Mouse (Mus musculus): ENCODE data around the gene Ccdc15. TPM values are rescaled to one million over a fixed set of nuclear protein-coding genes. Genes with fewer than 3 reads are reported as not detected.

The Ccdc15 gene
- 6.1 and 6.6 TPM in 2 replicates for polyA plus RNA-seq (2014; fragmentation: Nextera tagmentation; extraction: Ambion mirVana)

DNA sequence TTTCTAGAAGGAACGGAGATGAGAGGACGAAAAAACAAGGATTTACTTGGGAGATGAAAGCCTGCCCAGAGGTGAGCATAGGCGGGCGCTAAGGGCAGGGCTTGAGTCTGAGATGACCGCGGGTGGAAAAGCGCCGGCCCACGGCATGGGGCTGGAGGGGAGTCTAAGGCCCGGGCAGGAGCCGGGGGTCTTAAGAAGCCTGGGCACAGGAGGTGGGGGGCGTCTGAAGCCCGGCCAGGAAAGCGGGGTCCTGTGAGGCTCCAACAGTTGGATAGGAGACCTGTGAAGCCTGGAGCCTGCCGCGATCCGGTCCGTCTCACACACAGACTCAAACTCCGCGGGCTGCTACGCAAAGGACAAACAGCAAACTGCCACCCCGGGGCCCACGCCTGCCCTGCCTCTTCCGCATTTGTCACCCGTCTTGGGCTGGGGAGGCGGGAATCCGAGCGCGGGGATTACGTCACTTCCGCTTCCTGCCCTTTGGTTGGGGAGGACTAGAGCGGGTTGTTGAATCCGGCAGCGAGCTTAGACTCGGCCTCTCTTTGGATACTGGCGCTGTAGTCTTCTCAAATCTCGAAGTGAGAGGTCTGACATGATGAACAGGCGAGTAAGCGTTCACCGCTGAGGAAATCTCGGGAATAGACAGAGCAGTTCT is at the start of gene Ccdc15:
Gene Ccdc15 (minus strand): TSS at position 445 of the 655 bp plus-strand sequence.
- WGBS = under 1% methylated on average over 41 of the region's 41 CpGs

DNA sequence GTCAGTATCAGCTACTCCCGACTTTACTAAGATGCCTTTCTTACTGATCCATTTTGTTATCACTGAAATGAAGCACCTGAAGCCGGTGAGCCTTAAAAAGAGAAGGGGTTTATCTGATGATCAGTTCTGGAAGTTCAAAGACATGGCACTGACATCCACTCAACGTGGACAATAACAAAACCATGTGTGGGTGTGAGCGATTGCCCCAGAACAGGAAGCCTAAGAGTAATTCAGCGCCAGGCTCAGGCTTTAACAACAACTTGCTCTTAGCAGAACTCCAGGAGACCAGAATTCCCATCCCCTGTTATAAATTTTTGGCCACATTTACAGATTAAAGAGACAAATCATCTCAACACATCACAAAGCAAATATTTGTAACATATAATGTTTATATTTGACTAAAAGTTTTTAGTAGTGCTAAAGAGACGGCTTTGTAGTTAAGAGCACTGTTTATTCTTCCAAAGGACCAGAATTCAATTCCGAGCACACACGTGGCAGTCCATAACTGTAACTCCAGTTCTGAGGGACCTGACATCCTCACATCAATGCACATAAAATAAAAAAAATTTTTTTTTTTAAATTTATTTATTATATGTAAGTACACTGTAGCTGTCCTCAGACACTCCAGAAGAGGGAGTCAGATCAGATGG is 45.4 kb upstream of the Ccdc15 start:
- Histone ChIP-seq H3K4me2 (ENCODE audit: low read depth, severe bottlenecking) (no peak overlapping the region), H3K4me1 (ENCODE audit: control insufficient read depth, insufficient read depth, low read length) (no peaks in the 10 kb centered on the region), H3K27ac (replicated peaks; ENCODE audit: low read depth, low read length) (no peak overlapping the region), H3K9ac (ENCODE audit: low read length) (no peak overlapping the region), H3K4me3 (ENCODE audit: low read depth, low read length) (no peak overlapping the region), H3K9me3 (ENCODE audit: control insufficient read depth, low read length) (no peaks in the 10 kb centered on the region), H3K27me3 (ENCODE audit: control insufficient read depth, insufficient read depth, low read length) (no peaks in the 10 kb centered on the region), H3K36me3 (ENCODE audit: control insufficient read depth, insufficient read depth, low read length) (no peaks in the 10 kb centered on the region)
- no peak for DNase-seq (ENCODE audit: low spot score)
- WGBS = 76% methylated on average over 8 of the region's 8 CpGs
- ATAC-seq (ENCODE audit: insufficient number of reproducible peaks, low FRiP score, low TSS enrichment, low read depth) = no peak

More for the DNA sequence above, at the start of gene Ccdc15:
- DNase-seq (ENCODE audit: low spot score) = peak; percentile 97
- peak within 1 kb of the TSS; percentile 72 for H3K4me3 ChIP-seq (ENCODE audit: low read depth, low read length)
- H3K4me2 ChIP-seq (ENCODE audit: low read depth, severe bottlenecking) = peak within 1 kb of the TSS; percentile 84
- peak within 1 kb of the TSS; percentile 83 for H3K9ac ChIP-seq (ENCODE audit: low read length)
- no peaks in the 10 kb centered on the region for H3K4me1 ChIP-seq (ENCODE audit: control insufficient read depth, insufficient read depth, low read length)
- peak within 1 kb of the TSS; percentile 64 for H3K27ac ChIP-seq (replicated peaks; ENCODE audit: low read depth, low read length)
- H3K27me3 ChIP-seq (ENCODE audit: control insufficient read depth, insufficient read depth, low read length) = no peaks in the 10 kb centered on the region
- H3K9me3 ChIP-seq (ENCODE audit: control insufficient read depth, low read length) = no peaks in the 10 kb centered on the region
- peak; percentile 99 for ATAC-seq (ENCODE audit: insufficient number of reproducible peaks, low FRiP score, low TSS enrichment, low read depth)
- no peaks in the 10 kb centered on the region for H3K36me3 ChIP-seq (ENCODE audit: control insufficient read depth, insufficient read depth, low read length)

DNA sequence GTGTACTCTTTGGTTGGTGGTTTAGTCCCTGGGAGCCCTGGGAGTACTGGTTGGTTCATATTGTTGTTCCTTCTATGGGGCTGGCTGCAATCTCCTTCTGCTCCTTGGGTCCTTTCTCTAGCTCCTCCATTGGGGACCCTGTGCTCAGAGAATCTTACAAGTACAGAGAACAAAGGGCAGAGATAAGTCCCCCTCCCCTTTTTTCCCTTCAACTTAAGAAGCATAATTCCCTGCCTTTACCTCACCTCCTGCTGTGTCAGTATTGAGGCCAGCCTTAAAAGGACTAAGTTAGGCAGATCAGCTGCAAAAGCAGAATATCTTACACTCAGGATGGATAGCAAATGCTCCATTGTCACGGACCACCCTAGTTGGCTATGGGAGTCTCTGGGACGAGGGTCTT is 43.8 kb upstream of the Ccdc15 start:
- no peak for ATAC-seq (ENCODE audit: insufficient number of reproducible peaks, low FRiP score, low TSS enrichment, low read depth)
- H3K4me3 ChIP-seq (ENCODE audit: low read depth, low read length) = no peak overlapping the region

DNA sequence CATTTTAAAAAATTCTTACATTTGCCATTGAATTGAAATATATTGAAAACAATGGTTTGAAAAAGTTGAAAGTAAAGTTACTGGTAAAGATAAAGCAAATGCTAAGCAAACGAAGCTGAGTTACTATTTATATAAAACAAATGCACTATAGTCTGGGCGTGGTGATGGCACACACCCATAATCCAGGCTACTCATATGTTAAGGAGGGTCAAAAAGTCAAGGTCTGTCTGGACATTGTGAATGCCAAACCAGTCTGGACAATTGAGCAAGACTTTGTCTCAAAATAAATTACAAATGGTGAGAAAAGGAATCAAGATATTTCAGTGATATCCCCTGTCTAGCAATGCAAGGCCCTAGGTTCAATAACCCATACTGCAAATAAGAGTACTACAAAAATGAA is 42.7 kb upstream of the Ccdc15 start:
- Histone ChIP-seq H3K36me3 (ENCODE audit: control insufficient read depth, insufficient read depth, low read length) (no peaks in the 10 kb centered on the region), H3K9me3 (ENCODE audit: control insufficient read depth, low read length) (no peaks in the 10 kb centered on the region), H3K27me3 (ENCODE audit: control insufficient read depth, insufficient read depth, low read length) (peaks cover 2% of the 10 kb centered on the region; the same call in 1 of the 2 replicates), H3K4me3 (ENCODE audit: low read depth, low read length) (no peak overlapping the region), H3K4me2 (ENCODE audit: low read depth, severe bottlenecking) (no peak overlapping the region), H3K4me1 (ENCODE audit: control insufficient read depth, insufficient read depth, low read length) (no peaks in the 10 kb centered on the region), H3K9ac (ENCODE audit: low read length) (no peak overlapping the region), H3K27ac (replicated peaks; ENCODE audit: low read depth, low read length) (no peak overlapping the region)
- 90% methylated on average over 2 of the region's 2 CpGs for WGBS
- ATAC-seq (ENCODE audit: insufficient number of reproducible peaks, low FRiP score, low TSS enrichment, low read depth) = no peak
- no peak for DNase-seq (ENCODE audit: low spot score)

More for the DNA sequence above, 43.8 kb upstream of the Ccdc15 start:
- no peaks in the 10 kb centered on the region for H3K4me1 ChIP-seq (ENCODE audit: control insufficient read depth, insufficient read depth, low read length)
- H3K9me3 ChIP-seq (ENCODE audit: control insufficient read depth, low read length) = no peaks in the 10 kb centered on the region
- H3K27ac ChIP-seq (replicated peaks; ENCODE audit: low read depth, low read length) = no peak overlapping the region
- no peaks in the 10 kb centered on the region for H3K27me3 ChIP-seq (ENCODE audit: control insufficient read depth, insufficient read depth, low read length)
- no peak overlapping the region for H3K4me2 ChIP-seq (ENCODE audit: low read depth, severe bottlenecking)
- H3K36me3 ChIP-seq (ENCODE audit: control insufficient read depth, insufficient read depth, low read length) = no peaks in the 10 kb centered on the region
- 83% methylated on average over 2 of the region's 2 CpGs for WGBS
- no peak for DNase-seq (ENCODE audit: low spot score)
- no peak overlapping the region for H3K9ac ChIP-seq (ENCODE audit: low read length)

DNA sequence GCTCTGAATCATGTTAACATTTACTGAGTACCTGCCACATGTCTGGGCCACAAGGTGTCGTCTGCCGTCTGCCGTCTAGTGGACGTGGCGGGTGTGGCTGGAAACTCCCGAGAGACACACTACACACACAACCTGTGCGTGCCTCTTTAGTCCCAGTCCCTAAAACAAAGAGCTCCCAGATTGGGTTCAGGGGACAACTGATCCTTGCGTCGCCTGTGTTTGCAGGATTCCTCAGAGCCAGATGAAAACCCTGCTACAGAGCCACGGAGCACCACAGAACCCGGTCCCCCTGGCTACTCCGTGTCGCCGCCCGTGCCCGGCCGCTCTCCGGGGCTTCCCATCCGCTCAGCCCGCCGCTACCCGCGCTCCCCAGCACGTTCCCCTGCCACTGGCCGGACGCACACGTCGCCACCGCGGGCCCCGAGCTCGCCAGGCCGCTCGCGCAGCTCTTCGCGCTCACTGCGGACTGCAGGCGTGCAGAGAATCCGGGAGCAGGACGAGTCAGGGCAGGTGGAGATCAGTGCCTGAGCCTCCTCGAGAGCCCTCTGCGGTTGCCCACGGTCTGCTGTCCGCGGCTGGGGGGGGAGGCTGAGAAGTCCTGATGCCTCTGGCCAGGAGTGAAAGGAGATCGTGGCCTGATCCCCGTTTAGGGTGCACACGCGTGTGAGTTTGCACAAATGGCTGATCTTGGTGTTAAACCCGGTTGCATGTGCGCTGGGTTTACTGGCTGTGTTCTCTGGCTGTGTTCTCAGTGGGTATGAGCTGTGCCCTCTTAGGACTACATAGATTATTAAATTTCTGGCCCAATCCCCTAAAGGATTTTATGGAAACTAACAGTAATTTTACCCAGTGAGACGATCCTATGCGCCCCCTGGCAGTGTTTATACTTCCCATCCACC is 36.3 kb upstream of the Ccdc15 start:
- peaks cover 11% of the 10 kb centered on the region; the same call in 1 of the 2 replicates for H3K27me3 ChIP-seq (ENCODE audit: control insufficient read depth, insufficient read depth, low read length)
- WGBS = 6% methylated on average over 54 of the region's 54 CpGs
- DNase-seq (ENCODE audit: low spot score) (peak; percentile 71), ATAC-seq (ENCODE audit: insufficient number of reproducible peaks, low FRiP score, low TSS enrichment, low read depth) (peak; percentile 69)
- H3K4me1 ChIP-seq (ENCODE audit: control insufficient read depth, insufficient read depth, low read length) = no peaks in the 10 kb centered on the region
- no peaks in the 10 kb centered on the region for H3K36me3 ChIP-seq (ENCODE audit: control insufficient read depth, insufficient read depth, low read length)
- peak overlapping the region; percentile 55 for H3K9ac ChIP-seq (ENCODE audit: low read length)
- peak overlapping the region; percentile 69 for H3K4me2 ChIP-seq (ENCODE audit: low read depth, severe bottlenecking)
- no peak overlapping the region for H3K27ac ChIP-seq (replicated peaks; ENCODE audit: low read depth, low read length)
- H3K9me3 ChIP-seq (ENCODE audit: control insufficient read depth, low read length) = no peaks in the 10 kb centered on the region
- H3K4me3 ChIP-seq (ENCODE audit: low read depth, low read length) = peak overlapping the region; percentile 29

DNA sequence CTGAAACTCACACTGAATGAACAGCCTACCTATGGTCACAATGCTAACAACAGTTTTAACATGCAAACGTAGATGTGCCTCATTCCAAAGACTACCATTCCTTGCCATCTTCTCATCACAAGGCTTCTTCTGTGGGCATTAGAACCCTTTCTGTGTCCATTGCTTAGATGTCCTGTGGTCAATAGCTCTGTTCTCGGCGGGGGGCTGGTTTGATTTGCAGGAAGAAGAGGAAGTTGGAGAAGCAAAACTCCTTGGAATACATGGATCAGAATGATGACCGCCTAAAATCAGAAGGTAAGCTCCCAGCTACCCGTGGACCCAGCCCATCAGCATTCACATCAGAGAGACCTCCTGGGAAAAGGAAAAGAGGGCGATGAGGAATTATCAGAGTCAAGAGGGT is 34.9 kb upstream of the Ccdc15 start:
- ATAC-seq (ENCODE audit: insufficient number of reproducible peaks, low FRiP score, low TSS enrichment, low read depth) = no peak
- no peaks in the 10 kb centered on the region for H3K36me3 ChIP-seq (ENCODE audit: control insufficient read depth, insufficient read depth, low read length)
- no peaks in the 10 kb centered on the region for H3K9me3 ChIP-seq (ENCODE audit: control insufficient read depth, low read length)
- H3K27me3 ChIP-seq (ENCODE audit: control insufficient read depth, insufficient read depth, low read length) = peaks cover 11% of the 10 kb centered on the region; the same call in 1 of the 2 replicates
- no peaks in the 10 kb centered on the region for H3K4me1 ChIP-seq (ENCODE audit: control insufficient read depth, insufficient read depth, low read length)
- no peak for DNase-seq (ENCODE audit: low spot score)
- H3K27ac ChIP-seq (replicated peaks; ENCODE audit: low read depth, low read length) = no peak overlapping the region
- WGBS = 89% methylated on average over 6 of the region's 6 CpGs
- H3K9ac ChIP-seq (ENCODE audit: low read length) = no peak overlapping the region
- H3K4me2 ChIP-seq (ENCODE audit: low read depth, severe bottlenecking) = no peak overlapping the region
- no peak overlapping the region for H3K4me3 ChIP-seq (ENCODE audit: low read depth, low read length)

DNA sequence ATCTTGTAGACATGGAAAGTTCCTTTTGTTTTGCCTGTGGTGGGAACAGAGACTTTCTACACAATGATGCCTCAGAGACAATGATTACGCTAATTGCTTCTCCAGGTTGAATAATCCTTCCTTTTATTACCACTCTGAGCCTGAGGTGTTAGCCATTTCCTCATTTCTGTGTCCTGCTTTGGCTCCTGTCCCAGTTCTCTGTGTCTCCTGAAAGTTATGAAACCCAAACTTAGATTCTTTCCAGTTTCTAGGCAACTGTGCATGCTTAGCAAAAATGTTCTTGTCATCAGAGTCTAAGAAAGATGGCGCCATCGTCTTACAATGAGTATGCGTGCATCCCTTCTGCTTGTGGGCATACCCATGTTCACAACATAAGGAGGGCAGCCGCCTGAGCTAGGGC is 27.5 kb upstream of the Ccdc15 start:
- ATAC-seq (ENCODE audit: insufficient number of reproducible peaks, low FRiP score, low TSS enrichment, low read depth) = no peak
- Histone ChIP-seq H3K4me1 (ENCODE audit: control insufficient read depth, insufficient read depth, low read length) (no peaks in the 10 kb centered on the region), H3K36me3 (ENCODE audit: control insufficient read depth, insufficient read depth, low read length) (no peaks in the 10 kb centered on the region), H3K27me3 (ENCODE audit: control insufficient read depth, insufficient read depth, low read length) (no peaks in the 10 kb centered on the region), H3K27ac (replicated peaks; ENCODE audit: low read depth, low read length) (no peak overlapping the region), H3K4me2 (ENCODE audit: low read depth, severe bottlenecking) (no peak overlapping the region), H3K4me3 (ENCODE audit: low read depth, low read length) (no peak overlapping the region), H3K9me3 (ENCODE audit: control insufficient read depth, low read length) (no peaks in the 10 kb centered on the region), H3K9ac (ENCODE audit: low read length) (no peak overlapping the region)
- DNase-seq (ENCODE audit: low spot score) = no peak
- 87% methylated on average over 5 of the region's 5 CpGs for WGBS

DNA sequence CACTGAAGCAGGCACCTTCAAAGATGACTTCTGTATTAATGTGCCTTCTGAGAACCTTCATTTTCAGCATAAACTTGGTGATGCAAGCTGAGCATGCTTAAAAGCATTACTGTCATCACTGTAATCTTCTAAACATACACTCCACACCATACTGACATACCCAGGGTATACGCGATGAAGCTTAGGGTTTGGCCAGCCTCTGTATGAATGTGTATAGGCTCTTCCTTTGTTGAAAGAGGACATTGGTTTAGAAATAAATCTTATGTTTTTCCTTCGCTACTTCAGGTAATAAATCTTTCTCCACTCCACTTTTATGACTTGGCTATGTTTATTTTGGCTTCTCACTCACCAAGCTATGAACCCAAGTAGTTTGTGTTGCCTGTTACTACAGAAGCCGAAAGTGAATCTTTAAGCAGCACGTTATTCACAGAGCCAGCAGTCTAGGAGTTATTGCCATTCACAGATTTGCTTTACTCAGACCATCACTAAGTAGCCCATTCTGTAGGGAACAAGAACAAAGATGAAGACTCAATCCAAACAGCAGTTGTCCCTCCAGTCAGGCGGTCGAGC is 23.1 kb upstream of the Ccdc15 start:
- Histone ChIP-seq H3K9ac (ENCODE audit: low read length) (no peak overlapping the region), H3K27ac (replicated peaks; ENCODE audit: low read depth, low read length) (no peak overlapping the region), H3K9me3 (ENCODE audit: control insufficient read depth, low read length) (no peaks in the 10 kb centered on the region), H3K4me2 (ENCODE audit: low read depth, severe bottlenecking) (no peak overlapping the region), H3K36me3 (ENCODE audit: control insufficient read depth, insufficient read depth, low read length) (no peaks in the 10 kb centered on the region), H3K4me3 (ENCODE audit: low read depth, low read length) (no peak overlapping the region), H3K4me1 (ENCODE audit: control insufficient read depth, insufficient read depth, low read length) (0 out of 2 replicates have a peak, but pooled peaks cover 3% of the 10 kb centered on the region), H3K27me3 (ENCODE audit: control insufficient read depth, insufficient read depth, low read length) (no peaks in the 10 kb centered on the region)
- ATAC-seq (ENCODE audit: insufficient number of reproducible peaks, low FRiP score, low TSS enrichment, low read depth) = no peak
- WGBS = 82% methylated on average over 7 of the region's 7 CpGs
- DNase-seq (ENCODE audit: low spot score) = no peak
